Mouse (Mus musculus) gastrocnemius, adult 8-10 months (tissue): ENCODE measurements around the gene Gm7168. TPM values are rescaled to one million over a fixed set of nuclear protein-coding genes. Genes with fewer than 3 reads are reported as not detected.
"Not testable (repeated sequence)": the region's sequence is repeated elsewhere in the genome, so short reads cannot be mapped to it uniquely, and the experiment has no call there.

Source experiments
- DNase-seq, 2 experiments: peaks; one replicate each; pipeline ENCODE4 v3.0.0; 2022; ENCODE audit warnings: low spot score in 2 of 2
- total RNA-seq, 4 experiments: library from RNA; stranded (reverse); gene quantifications; 2 replicates each; pipeline ENCODE4 v1.2.4; 2022

Gm7168 gene
- total RNA-seq, result not detected

- not testable (repeated sequence) for DNase-seq
Observed at GRCm38 (mm10) chr17:13948073-13948472, at the start of gene Gm7168. Gene Gm7168, plus strand, starts transcription at chr17:13948373.

GRCm38 (mm10) chr17:13898838-13899237 is 49.3 kb upstream of the Gm7168 start:
- no peak for DNase-seq

DNA sequence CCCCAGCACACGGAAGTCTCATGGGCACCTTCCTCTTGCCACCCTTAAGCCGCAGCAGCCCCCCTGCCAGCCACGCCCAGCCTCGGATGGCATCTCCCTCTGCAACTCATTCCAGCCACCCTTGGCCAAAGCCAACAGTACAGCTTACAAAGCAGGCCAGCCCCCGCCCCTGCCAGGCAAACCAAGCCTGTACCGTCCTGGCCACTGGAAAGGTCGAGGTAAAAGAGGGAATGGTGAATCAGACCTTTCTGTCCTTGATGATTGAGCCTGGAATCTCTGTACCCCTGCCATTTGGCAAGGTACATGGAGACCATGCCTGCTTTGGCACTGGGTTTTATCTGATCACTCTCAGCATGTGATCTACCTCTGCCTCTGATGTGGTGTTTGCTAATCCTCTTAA is 48.9 kb upstream of the Gm7168 start:
- no peak for DNase-seq

- no peak for DNase-seq
Observed at GRCm38 (mm10) chr17:13903793-13904192, 44.4 kb upstream of the Gm7168 start.

DNA sequence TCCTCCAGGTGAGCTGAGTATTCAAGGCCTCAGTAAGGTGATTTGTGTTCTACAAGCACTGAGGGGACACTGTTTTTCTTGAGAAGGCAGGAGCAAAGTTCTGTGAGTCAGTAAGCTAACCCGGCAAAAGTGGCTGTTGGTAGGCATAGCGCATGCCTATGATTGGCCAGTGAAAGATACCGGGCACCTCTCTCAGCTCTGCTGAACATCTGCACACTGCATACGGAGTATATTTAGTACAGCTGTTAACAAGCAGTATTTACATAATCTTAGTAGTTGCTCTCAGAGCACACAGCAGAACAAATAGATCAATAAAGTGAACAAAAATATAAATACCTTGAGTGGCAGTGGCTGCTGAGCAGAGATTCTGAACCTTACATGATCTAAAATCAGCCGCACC is 41.1 kb upstream of the Gm7168 start:
- DNase-seq, result no peak

- no peak for DNase-seq
Observed at GRCm38 (mm10) chr17:13907681-13908080, 40.5 kb upstream of the Gm7168 start.

GRCm38 (mm10) chr17:13913951-13914350 is 34.2 kb upstream of the Gm7168 start:
- no peak for DNase-seq

DNA sequence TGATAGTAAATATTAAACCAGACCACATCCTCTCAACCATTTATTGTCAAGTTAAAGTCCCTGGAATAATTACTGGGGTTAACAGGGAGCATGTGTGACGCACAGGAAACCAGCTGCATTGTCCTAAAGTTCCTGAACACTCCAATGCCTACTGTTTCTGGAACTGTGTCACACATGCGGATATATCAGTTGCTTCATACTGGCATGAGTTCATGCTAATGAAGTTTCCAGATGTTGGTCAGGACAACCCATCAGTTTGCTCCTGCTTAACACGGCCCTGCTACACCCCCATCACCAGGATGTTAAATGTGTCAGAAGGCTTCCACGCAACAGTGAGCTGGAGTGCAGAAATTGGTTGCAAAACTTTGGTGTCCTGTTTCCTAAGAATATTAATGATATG is 33.6 kb upstream of the Gm7168 start:
- no peak for DNase-seq

- no peak for DNase-seq
Observed at GRCm38 (mm10) chr17:13920771-13921170, 27.4 kb upstream of the Gm7168 start.

DNA sequence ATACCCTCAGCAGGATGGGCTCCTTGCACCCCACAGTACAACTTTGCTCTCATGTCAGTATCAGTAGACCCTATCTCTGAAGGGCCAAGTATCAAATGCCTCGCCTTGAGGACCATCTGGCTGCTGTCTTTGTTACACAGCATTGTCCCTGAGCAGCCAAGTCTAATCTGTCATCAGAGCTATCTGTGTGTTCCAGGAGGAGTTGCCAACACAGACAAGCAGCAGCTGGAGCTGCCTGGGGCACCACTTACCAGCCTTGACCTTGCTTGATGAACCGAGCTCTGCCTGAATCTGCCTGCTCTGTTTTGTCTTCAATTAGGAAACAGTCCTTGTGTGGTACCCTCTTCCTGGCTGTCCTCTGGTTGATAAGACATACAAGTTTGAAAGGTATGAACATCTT is 24.8 kb upstream of the Gm7168 start:
- DNase-seq, result no peak

GRCm38 (mm10) chr17:13924588-13924987 is 23.6 kb upstream of the Gm7168 start:
- DNase-seq, result no peak

DNA sequence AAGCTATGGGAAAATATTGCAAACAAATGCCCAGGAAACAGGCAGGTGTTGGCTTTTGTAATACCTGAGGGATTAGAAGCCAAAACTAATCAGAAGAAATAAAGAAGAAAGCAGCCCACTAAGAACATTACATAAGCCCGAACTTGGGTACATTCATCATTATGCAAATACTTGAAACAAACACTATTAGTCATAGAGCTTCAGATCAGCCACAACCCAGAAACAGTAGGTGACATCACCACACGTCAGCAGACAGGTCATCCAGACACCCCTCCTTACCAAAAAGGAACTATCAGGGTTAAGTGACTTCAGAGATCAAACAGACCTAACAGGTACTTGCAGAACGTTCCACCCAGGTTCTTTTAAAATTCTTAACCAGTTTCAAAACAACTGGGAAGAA is 22.2 kb upstream of the Gm7168 start:
- DNase-seq, result no peak

- no peak for DNase-seq
Observed at GRCm38 (mm10) chr17:13930421-13930820, 17.8 kb upstream of the Gm7168 start.

- not testable (repeated sequence) for DNase-seq
Observed at GRCm38 (mm10) chr17:13935364-13935763, 12.8 kb upstream of the Gm7168 start.

- DNase-seq, result no peak
Observed at GRCm38 (mm10) chr17:13937787-13938186, 10.4 kb upstream of the Gm7168 start.

GRCm38 (mm10) chr17:13938652-13939051 is 9.5 kb upstream of the Gm7168 start:
- DNase-seq, result no peak

- DNase-seq, result not testable (repeated sequence)
Observed at GRCm38 (mm10) chr17:13939231-13939630, 8.9 kb upstream of the Gm7168 start.

DNA sequence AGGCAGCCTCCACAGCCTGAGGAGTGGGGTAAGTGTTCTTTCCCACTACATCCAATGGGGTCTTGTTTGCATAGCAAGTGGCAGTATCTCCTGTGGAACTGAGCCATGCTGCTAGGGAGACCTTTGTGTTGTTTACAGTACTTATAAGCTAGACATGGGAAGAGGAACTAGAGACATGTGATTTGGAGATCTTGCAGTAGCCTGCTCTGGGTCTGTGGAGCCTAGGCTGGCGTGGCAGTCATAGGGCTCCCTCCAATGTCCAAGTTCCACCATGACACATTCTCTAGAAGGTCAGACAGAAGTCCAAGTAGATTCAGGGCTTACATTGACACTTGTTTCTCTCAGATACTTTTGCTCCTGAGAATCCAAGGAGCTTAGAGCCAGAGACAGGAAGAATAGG is 7.7 kb upstream of the Gm7168 start:
- no peak for DNase-seq

GRCm38 (mm10) chr17:13951570-13951969 is 3.4 kb downstream of the Gm7168 start:
- DNase-seq, result not testable (repeated sequence)

- not testable (repeated sequence) for DNase-seq
Observed at GRCm38 (mm10) chr17:13958129-13958528, 10.0 kb downstream of the Gm7168 start.

- not testable (repeated sequence) for DNase-seq
Observed at GRCm38 (mm10) chr17:13962245-13962644, 14.1 kb downstream of the Gm7168 start.

DNA sequence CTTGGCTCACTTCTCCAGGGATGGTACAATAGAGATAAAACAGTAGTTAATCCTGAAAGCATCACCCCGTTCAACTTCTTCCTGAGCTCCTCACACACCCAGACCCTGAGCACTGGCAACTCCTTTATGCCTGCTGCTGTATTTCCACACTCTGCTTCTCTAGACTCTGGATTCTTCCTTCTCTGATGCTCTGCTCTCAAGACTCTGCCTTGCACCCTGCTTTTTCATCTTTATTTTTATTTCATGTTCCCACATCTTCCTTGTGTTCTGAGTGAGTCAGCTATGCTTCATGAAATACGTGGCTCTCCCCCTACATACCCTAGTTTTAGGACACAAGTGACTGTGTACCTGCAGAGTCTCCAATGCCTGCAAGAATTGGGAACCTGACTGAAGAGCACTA is 16.9 kb downstream of the Gm7168 start:
- DNase-seq, result not testable (repeated sequence)

DNA sequence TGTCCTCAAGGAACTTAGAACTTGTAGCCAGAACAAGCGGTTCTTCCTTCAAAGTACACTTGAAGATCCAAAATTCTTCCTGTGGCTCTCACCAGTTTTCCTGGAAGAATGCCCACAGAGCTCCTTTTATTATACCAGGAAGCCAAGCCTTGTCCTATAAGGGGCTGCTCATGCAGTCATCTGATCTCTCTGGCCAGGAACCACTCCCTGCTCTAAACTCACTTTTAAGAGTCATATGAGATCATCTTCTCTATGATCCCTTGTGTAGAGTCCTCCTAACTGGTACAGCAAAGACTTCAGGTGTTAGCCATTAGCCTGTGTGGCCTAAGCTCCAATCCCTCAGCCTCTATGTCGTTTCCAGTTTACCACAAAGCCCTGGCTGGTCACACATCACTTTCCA is 21.7 kb downstream of the Gm7168 start:
- not testable (repeated sequence) for DNase-seq

GRCm38 (mm10) chr17:13970796-13971195 is 22.6 kb downstream of the Gm7168 start:
- not testable (repeated sequence) for DNase-seq
